Mouse (Mus musculus): ENCODE results near the gene Tbcc. TPM values are rescaled to one million over a fixed set of nuclear protein-coding genes. Genes with fewer than 3 reads are reported as not detected.

The Tbcc gene
- total and polyA plus RNA-seq, 3 experiments, result 19.3 to 31.8 TPM; not detected in 1

DNA sequence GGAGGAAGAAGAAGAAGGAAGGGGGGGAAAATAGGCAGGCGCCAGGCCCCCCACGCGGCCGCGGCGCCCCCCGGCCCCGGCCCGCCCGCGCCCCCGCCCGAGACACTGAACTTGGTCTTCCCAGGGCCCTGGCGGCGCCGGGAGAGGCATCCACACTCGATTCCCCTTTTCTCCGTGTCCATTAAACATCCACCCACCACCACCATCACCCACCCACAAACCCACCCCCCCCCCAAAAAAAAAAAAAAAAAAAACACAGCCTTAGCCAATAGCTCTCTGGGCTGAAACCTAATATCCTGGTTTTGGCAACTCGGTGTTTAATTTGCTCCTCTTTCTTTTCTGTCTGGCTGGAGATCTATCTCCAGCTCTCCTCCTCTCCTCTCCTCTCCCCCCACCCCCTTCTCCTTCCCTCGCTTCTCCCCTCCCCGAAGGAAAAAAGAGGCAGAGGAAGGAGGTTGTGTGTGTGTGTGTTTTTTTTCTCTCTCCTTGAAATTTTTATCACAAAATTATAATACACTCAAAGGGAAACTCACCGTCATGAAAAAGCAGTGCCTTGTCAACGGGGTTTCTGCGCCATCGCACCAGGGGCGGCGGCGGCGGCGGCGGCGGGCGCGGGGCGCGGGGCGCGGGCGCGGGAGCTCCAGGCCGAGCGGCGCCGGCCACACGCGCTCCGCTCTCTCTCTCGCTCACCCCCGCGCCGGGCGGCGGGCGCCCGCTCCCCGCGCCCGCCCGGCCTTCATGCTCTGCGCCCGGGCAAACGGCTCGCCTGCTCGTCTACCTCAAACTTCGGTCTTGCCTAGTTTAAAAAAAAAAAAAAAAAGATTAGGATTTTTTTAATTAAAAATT lies 32.4 kb upstream of the Tbcc start, which contains the start of gene Bicral:
TSS of gene Bicral (minus strand) at position 580 of the 846 bp plus-strand sequence.
- peak; percentile 84 for DNase-seq (ENCODE audit: low read depth, low spot score)
- peaks cover 3 to 17% of the 10 kb centered on the region in 2 experiments for H3K4me1 ChIP-seq (ENCODE audit: control insufficient read depth in 1 of 2, insufficient read depth in 2 of 2, low read length in 2 of 2)
- H3K9ac ChIP-seq (ENCODE audit: control insufficient read depth, low read depth, low read length, poor library complexity, severe bottlenecking), result peak within 1 kb of the TSS; percentile 100
- peak within 1 kb of the TSS; percentile 95 to 96 for H3K4me3 ChIP-seq (ENCODE audit: control insufficient read depth in 1 of 2, insufficient read depth in 1 of 2, low read depth in 2 of 2, low read length in 2 of 2)
- peak within 1 kb of the TSS; percentile 99 for H3K27ac ChIP-seq (ENCODE audit: control insufficient read depth, low read depth, low read length)
- TF ChIP-seq MAFK (IDR thresholded peaks at IDR 0.05; ENCODE audit: borderline replicate concordance, low read depth, low read length) (no peak), CHD1 (IDR thresholded peaks at IDR 0.05; ENCODE audit: low read depth, low read length) (peak; percentile 92), HCFC1 (IDR thresholded peaks at IDR 0.05; ENCODE audit: low read depth, low read length) (peak; percentile 40; the same call in 1 of the 2 replicates), POLR2A (IDR thresholded peaks at IDR 0.05; ENCODE audit: control insufficient read depth in 1 of 2, insufficient read depth in 1 of 2, low read depth in 1 of 2, low read length in 2 of 2, poor library complexity in 1 of 2) (peak; percentile 38 to 70), CTCF (IDR thresholded peaks at IDR 0.05 in 2 of 3, conservative IDR thresholded peaks at IDR 0.05 in 1 of 3; ENCODE audit: control insufficient read depth in 1 of 3, insufficient read depth in 1 of 3, low read depth in 2 of 3, low read length in 3 of 3, poor library complexity in 1 of 3, severe bottlenecking in 1 of 3) (no peak), E2F4 (IDR thresholded peaks at IDR 0.05; ENCODE audit: borderline replicate concordance, low read depth, low read length) (0 out of 2 replicates have a peak, but pooled peaks have one; percentile 17), ZNF384 (IDR thresholded peaks at IDR 0.05; ENCODE audit: low read depth, low read length) (peak; percentile 93), ETS1 (IDR thresholded peaks at IDR 0.05; ENCODE audit: low read depth, low read length) (peak; percentile 22; the same call in 1 of the 2 replicates), TBP (IDR thresholded peaks at IDR 0.05; ENCODE audit: low read depth, low read length) (peak; percentile 79), RCOR1 (IDR thresholded peaks at IDR 0.05; ENCODE audit: low read depth, low read length) (no peak), POLR2AphosphoS2 (IDR thresholded peaks at IDR 0.05; ENCODE audit: low read length) (peak; percentile 63; the same call in 1 of the 2 replicates), ZMIZ1 (IDR thresholded peaks at IDR 0.05; ENCODE audit: low read depth, low read length) (peak; percentile 86), NELFE (IDR thresholded peaks at IDR 0.05; ENCODE audit: low read depth, low read length) (peak; percentile 57), EP300 (IDR thresholded peaks at IDR 0.05; ENCODE audit: low read depth in 1 of 2, low read length in 2 of 2) (peak in 1 of 2 experiments; percentile 5; a peak in 1 of 4 replicates)
- H3K79me2 ChIP-seq (ENCODE audit: control insufficient read depth, insufficient read depth, low read length, poor library complexity), result peaks cover 34% of the 10 kb centered on the region
- H3K27me3 ChIP-seq (ENCODE audit: control insufficient read depth in 1 of 2, insufficient read depth in 2 of 2, low read length in 2 of 2), result no peaks in the 10 kb centered on the region
- no peaks in the 10 kb centered on the region for H3K9me3 ChIP-seq (replicated peaks; ENCODE audit: insufficient read depth, low read length)
- H3K36me3 ChIP-seq (ENCODE audit: control insufficient read depth in 1 of 2, insufficient read depth in 2 of 2, low read length in 2 of 2), result peaks cover 0 to 21% of the 10 kb centered on the region in 2 experiments; a peak in 2 of 4 replicates

DNA sequence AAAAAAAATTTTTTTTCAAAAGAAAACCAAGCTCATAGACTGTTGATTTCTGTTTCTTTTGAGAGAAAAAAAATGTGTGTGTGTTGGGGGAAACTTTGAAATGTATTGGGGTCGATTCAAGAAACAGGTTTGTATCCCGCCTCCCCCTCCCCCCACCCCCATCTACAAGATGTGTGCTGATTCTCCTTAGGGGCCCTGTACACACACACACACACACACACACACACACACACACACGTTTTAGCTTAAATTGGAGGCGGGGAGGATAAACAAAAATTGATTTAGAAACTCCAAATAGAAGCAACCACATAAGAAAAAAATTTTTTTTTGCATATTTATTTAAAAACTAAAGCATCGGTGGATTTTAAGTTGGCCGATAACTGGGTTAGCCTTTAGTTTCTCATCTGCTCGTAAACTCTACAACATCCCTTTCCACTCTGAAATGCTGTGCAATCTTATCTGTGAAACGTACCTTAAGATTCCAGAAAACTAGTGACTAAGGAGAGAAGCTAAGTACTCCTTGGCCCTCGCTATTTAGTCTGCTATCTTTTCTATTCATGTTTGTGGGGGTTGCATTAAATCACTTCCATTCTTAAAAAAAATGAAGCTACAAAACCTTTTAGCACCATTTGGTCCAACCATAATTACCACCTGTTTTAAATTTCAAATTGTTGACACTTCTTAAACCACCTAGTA lies 31.6 kb upstream of the Tbcc start:
- peak overlapping the region; percentile 99 for H3K27ac ChIP-seq (ENCODE audit: control insufficient read depth, low read depth, low read length)
- peak; percentile 75 for DNase-seq (ENCODE audit: low read depth, low spot score)

More for the DNA sequence above, 31.6 kb upstream of the Tbcc start:
- no peaks in the 10 kb centered on the region for H3K9me3 ChIP-seq (replicated peaks; ENCODE audit: insufficient read depth, low read length)
- H3K27me3 ChIP-seq (ENCODE audit: control insufficient read depth in 1 of 2, insufficient read depth in 2 of 2, low read length in 2 of 2), result no peaks in the 10 kb centered on the region
- peaks cover 3 to 17% of the 10 kb centered on the region in 2 experiments for H3K4me1 ChIP-seq (ENCODE audit: control insufficient read depth in 1 of 2, insufficient read depth in 2 of 2, low read length in 2 of 2)
- peaks cover 32% of the 10 kb centered on the region for H3K79me2 ChIP-seq (ENCODE audit: control insufficient read depth, insufficient read depth, low read length, poor library complexity)
- TF ChIP-seq ZNF384 (IDR thresholded peaks at IDR 0.05; ENCODE audit: low read depth, low read length), result peak; percentile 78
- 0 out of 2 replicates have a peak, but pooled peaks have one; percentile 9 for TF ChIP-seq MXI1 (IDR thresholded peaks at IDR 0.05; ENCODE audit: low read depth, low read length)
- 0 out of 2 replicates have a peak, but pooled peaks have one; percentile 1 for TF ChIP-seq E2F4 (IDR thresholded peaks at IDR 0.05; ENCODE audit: borderline replicate concordance, low read depth, low read length)
- TF ChIP-seq POLR2AphosphoS5 (IDR thresholded peaks at IDR 0.05; ENCODE audit: borderline replicate concordance, low read depth, low read length), result no peak
- TF ChIP-seq GATA1 (IDR thresholded peaks at IDR 0.05; ENCODE audit: low read depth, low read length), result 0 out of 2 replicates have a peak, but pooled peaks have one; percentile 38
- peaks cover 0 to 21% of the 10 kb centered on the region in 2 experiments; a peak in 2 of 4 replicates for H3K36me3 ChIP-seq (ENCODE audit: control insufficient read depth in 1 of 2, insufficient read depth in 2 of 2, low read length in 2 of 2)
- H3K9ac ChIP-seq (ENCODE audit: control insufficient read depth, low read depth, low read length, poor library complexity, severe bottlenecking), result peak overlapping the region; percentile 100
- peak overlapping the region; percentile 95 to 96 for H3K4me3 ChIP-seq (ENCODE audit: control insufficient read depth in 1 of 2, insufficient read depth in 1 of 2, low read depth in 2 of 2, low read length in 2 of 2)

All from MEL (cell line).